Mouse (Mus musculus): Measurements from ENCODE around the gene Dynlt1c.
"Not testable (repeated sequence)": the region's sequence is repeated elsewhere in the genome, so short reads cannot be mapped to it uniquely, and the experiment has no call there.

The Dynlt1c gene

GRCm38 (mm10) chr17:6601204-6601911 lies at the start of gene Dynlt1c:
Gene Dynlt1c, plus strand, starts transcription at chr17:6601671.
- DNase-seq = peak; percentile 64

GRCm38 (mm10) chr17:6553798-6554197 lies 47.7 kb upstream of the Dynlt1c start:
- not testable (repeated sequence) for DNase-seq

DNA sequence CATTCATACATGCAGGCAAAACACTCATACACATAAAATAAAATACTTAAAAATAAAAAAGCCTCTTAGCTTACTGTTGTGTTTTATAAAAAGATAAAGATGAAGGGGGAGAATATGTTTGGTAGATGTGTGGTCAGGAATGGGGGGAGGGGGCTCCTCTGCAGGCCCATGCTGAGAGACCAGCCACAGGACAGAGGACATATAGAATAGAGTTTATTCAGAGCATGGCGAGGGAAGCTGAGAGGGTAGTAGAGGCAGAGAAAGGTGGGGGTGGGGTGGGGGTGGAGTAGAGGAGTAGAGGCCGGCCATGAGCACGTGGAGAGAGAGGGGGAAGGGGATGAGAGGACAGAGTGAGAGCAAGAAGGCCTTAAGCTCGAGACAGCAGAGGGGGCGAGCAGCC lies 47.2 kb upstream of the Dynlt1c start:
- not testable (repeated sequence) for DNase-seq

DNA sequence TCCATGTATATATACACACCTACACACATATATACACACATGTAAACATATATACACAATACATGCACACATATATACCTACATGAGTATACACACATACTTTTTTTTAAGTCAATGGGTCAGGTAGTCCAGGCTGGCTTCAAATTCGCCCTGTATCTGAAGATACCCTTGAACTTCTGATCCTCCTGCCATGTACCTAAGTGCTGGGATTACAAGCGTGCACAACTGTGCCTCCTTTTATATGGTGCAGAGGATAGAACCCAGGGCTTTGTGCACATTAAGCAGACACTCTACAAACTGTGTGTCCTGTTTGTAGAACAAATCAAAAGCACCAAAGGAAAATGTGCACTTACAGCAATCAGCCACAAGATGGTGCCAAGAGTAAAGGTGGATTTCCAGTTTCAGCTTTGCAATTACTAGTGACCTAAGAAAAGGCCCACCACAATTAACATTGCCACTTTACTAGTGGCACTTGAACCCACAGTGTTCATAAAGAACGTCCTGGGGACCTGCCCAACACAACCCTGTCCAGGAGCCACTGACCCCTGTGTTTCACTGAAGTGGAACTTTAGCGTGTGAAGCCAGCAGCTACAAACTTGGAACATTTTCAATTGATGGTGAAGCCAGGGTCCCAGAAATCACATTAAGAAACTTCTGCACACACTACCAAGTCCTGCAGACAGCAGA lies 41.9 kb upstream of the Dynlt1c start:
- not testable (repeated sequence) for DNase-seq

- not testable (repeated sequence) for DNase-seq
Observed at GRCm38 (mm10) chr17:6564866-6565265, 36.6 kb upstream of the Dynlt1c start.

DNA sequence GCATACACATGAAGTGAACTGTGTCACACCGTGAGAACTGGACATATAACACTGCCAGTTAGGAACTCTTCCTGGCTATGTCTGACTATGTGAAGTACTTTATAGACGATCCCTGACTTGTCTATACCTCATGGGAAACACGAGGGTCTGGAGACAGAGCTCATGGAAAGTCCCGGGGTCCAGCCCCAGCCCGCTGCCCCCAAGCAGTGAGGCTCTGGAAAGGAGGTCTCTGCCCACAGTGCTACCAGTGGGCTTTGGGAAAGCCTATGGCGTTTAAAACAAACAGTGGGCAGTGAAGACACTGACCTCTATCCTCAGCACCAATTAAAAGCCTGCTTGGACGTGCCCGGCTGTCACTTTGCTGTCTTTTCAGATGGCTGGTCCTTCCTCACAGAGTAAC lies 33.6 kb upstream of the Dynlt1c start:
- DNase-seq = not testable (repeated sequence)

- DNase-seq = not testable (repeated sequence)
Observed at GRCm38 (mm10) chr17:6571296-6571695, 30.2 kb upstream of the Dynlt1c start.

GRCm38 (mm10) chr17:6572202-6572601 lies 29.3 kb upstream of the Dynlt1c start:
- DNase-seq = not testable (repeated sequence)

DNA sequence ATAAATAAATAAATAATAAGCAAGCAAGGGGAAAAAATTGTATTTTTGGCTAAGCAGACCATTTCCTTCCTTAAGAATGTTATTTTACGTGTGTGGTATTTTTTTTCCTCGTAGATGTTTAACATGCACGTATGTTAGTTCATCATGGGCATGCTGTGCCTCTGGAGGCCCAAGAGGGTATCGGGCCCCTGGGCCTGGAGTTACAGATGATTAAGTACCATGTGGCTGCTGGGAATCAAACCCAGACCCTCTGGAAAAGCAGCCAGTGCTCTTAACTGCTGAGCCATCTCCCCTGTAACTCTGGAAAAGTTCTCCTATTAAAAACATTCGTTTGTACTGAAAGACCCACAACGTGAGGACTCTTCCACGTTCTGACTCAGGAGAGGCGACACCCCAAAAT lies 26.1 kb upstream of the Dynlt1c start:
- DNase-seq = not testable (repeated sequence)

- DNase-seq = not testable (repeated sequence)
Observed at GRCm38 (mm10) chr17:6588672-6589071, 12.8 kb upstream of the Dynlt1c start.

DNA sequence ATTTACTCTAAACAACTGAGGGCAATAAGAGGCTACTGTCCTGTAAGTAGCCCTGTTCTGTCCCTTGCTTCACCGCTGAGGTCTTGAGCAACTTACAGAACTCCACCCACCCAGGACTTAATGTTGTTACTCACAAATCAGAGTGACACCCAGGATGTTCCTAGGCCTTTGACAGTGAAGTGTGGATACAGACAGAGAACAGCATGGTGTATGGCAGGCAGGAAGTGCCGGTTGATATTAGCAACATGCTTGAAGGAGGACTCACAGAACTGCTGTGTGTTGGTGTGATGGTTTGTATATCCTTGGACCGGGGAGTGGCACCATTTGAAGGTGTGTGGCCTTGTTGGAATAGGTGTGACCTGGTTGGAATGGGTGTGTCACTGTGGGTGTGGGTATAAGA lies 9.4 kb upstream of the Dynlt1c start:
- not testable (repeated sequence) for DNase-seq

- DNase-seq = not testable (repeated sequence)
Observed at GRCm38 (mm10) chr17:6593896-6594295, 7.6 kb upstream of the Dynlt1c start.

DNA sequence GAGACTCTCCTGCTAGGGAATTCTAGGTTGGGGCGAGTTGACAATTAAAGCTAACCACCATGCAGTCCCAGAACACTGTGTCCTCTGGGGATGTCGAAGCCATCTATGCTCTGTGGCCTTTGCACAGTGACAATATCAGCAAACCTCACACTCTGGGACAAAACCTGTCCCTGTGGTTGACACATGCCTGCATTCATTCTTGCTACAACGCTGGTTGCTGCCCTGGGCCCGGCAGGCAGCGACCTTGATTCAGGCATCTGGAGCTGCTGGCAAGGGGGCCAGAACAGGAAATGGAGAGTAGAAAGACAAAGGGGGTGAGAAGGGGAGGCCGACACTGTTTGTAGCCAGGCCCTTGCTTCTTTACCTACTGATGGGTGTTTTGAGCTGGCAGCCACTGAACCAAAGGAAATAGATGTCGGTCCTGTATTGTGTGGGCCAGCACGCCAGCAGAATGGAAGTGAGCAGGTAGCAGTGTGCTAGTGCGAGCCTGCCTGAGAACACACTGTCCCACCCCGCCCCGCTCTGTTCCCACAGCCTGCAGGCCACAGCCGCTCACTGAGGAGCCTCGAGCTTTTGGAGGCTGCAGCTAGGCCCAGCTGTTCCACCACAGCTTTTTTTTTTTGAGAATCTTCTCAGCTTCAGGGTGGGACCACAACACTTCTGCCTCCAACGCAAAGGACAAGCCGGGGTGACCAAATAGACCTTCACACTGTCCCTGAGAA lies 5.5 kb upstream of the Dynlt1c start:
- not testable (repeated sequence) for DNase-seq

DNA sequence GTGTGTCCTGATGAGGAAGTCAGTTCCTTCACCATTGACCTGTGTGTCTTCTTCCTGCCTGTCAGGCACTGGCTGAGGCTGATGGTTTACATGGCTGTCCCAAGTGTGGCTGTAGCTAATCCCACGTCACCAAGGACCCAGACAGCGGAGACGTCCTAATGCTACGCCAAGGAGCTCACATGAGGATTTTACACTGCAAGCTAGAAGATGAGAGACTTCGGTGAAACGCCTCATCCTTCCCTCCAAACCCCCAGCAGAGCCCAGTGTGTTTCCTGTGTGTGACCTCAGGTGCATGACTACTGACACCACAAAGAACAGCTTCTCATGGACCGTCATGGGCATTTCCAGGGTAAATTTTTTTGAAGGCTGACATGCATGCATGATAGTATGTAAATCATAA lies 3.1 kb upstream of the Dynlt1c start:
- DNase-seq = not testable (repeated sequence)

DNA sequence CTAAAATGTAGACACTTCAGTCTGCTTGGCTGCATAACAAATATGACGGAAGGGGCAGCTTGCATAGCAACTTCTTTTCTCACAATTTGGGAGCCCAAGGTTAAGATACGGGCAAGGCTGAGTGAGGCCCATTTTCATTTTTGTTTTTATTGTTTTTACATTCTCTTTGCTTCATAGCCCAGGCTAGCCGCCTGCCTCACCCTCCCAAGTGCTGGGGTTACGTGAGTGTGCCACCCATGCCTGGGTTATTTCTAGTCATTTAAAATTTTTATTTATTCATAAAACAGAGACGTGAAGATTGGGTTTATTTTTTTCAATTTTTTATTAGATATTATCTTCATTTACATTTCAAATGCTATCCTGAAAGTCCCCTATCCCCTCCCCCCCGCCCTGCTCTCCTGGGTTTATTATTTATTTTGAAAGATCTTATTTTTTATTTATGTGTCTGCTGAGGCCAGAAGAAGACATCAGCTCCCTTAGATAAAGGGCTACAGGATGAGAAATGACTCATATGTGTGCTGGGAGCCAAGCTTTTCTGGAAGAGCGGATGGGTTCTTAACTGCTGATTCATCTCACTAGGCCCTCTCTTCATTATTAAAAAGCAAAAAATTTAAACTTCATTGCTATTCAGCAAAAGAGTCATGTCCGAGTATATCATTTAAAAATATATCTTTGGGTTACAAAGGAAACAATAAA lies 1.1 kb upstream of the Dynlt1c start:
- DNase-seq = not testable (repeated sequence)

DNA sequence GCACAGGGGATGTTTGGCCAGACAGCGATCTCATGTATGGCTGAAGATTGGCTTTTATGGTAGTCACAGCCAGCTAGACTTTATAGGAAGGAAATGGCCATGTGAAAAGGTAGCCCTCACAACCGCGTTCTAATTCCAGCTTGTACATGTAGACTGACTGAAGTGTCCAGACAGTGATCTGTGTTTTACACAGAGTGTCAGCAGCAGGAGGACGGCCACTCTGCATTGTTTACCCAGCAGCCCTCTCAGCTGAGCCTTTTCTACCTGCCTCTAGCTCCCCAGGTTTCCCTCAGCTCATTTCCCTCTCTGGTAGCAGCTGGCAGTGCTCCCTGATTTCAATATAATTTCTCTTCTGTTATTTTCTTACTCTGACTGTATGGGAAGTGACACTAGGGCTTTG lies 734 bp downstream of the Dynlt1c start:
- not testable (repeated sequence) for DNase-seq

DNA sequence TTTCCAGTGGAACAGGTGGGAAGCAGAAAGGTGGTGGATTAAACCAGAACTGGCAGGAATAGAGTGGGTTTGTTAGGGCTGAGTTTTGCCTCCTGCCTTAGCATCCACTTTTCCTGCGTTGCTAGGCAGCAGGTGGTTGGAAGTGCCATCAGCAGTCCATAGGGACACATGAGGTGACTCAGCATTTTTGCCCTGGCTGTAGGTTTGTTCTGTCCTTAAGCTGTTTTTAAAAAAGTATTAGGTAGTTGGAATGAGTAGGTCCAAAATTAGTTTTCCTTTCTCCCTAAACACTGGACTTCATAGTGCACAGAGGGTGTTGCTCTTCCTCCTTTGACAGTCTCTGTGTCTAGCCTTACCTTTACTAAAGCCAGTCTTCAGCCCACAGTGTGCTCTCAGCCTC lies 3.9 kb downstream of the Dynlt1c start:
- not testable (repeated sequence) for DNase-seq

GRCm38 (mm10) chr17:6613524-6613923 lies 12.1 kb downstream of the Dynlt1c start:
- DNase-seq = not testable (repeated sequence)

DNA sequence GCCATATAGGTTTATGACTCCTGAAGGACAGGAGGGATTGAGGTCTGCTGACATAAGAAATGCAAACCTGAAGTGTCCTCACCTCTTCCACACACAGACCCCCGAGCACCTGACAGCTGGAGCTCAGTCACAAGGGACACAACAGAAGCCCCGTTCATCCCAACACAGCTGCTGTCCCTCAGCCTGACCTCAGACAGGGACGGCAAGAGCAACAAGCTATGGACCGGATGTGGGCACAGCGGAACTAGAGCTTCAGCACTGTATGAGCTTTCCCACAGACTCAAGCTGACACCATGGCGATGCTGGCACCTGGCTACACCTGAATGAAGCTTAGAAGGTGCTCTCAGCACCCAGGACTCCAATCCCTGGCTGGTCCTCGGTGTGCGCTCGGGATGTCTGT lies 12.8 kb downstream of the Dynlt1c start:
- not testable (repeated sequence) for DNase-seq

- not testable (repeated sequence) for DNase-seq
Observed at GRCm38 (mm10) chr17:6616731-6617130, 15.3 kb downstream of the Dynlt1c start.

DNA sequence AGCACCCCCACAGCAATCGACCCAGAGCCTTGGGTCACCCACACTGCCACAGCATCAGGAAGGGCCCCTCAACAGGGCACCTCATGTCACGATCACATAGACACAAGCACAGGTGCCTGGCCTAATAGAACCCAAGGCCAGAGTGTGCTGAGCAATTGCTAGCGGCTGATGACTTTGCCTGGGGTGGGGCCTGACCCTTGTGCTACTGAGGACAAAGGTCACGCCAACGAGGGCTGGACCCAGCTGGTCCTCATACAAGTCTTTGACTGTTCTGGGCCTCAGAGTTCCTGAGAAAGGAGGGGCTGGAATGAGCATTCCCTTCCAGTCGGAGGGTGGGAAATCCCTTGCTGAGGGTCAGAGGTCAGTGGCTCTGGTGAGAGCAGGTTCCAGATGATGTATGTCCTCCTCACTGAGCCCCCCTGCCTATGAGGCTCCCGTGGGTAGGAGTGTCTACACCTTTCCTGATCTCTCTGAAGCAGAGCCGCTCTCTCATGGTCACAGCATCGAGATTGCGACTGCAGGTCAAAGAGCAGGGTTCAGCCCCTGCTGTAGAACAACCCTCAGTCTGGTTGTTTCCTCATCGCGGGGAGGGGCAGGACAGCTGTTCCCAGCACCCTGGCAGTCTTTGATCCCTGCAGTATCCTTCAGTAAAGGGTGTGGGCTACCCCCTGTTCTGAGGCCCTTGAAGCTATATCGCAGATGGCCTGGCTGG lies 16.4 kb downstream of the Dynlt1c start:
- not testable (repeated sequence) for DNase-seq

GRCm38 (mm10) chr17:6619271-6619670 lies 17.8 kb downstream of the Dynlt1c start:
- DNase-seq = not testable (repeated sequence)
